Mouse (Mus musculus) olfactory bulb, adult 2 months (tissue): ENCODE measurements at regions not wholly inside any gene's neighbourhood (a gene's known extent, or its start where the extent isn't known, plus 50 kb on each side); places are given as distances from the start of the nearest gene placed in this dataset.

Experiments used
- H3K27ac ChIP-seq: fragments of 200-500 bp; 2 replicates; pipeline ENCODE4 v1.5.1; 2012; ENCODE audit warnings: low read depth, low read length; ENCODE audit not compliant: insufficient read depth
- H3K4me1 ChIP-seq: fragments of 200-500 bp; 2 replicates; pipeline ENCODE4 v1.6.1; 2012; ENCODE audit warnings: low read length; ENCODE audit not compliant: control insufficient read depth, insufficient read depth
- H3K4me3 ChIP-seq: fragments of 200-500 bp; 2 replicates; pipeline ENCODE4 v1.5.1; 2012; ENCODE audit warnings: mild to moderate bottlenecking, low read depth, low read length, moderate library complexity; ENCODE audit not compliant: insufficient read depth
- CTCF ChIP-seq: fragments of 200-500 bp; IDR thresholded peaks from 2 replicates; pipeline ENCODE4 v1.5.1; 2012; ENCODE audit warnings: low read depth, mild to moderate bottlenecking, low read length, moderate library complexity; ENCODE audit not compliant: insufficient read depth
- POLR2A ChIP-seq: fragments of 200-500 bp; IDR thresholded peaks from 2 replicates; pipeline ENCODE4 v1.6.1; 2012; ENCODE audit warnings: mild to moderate bottlenecking, low read depth, low read length, moderate library complexity; ENCODE audit not compliant: insufficient read depth
- WGBS: fragments of 180-500 bp; shearing (Covaris S2); methylation state at CpG from one replicate; pipeline ENCODE4 v1.1.7; 2018; 5-methylcytosine and 5-hydroxymethylcytosine counted together

DNA sequence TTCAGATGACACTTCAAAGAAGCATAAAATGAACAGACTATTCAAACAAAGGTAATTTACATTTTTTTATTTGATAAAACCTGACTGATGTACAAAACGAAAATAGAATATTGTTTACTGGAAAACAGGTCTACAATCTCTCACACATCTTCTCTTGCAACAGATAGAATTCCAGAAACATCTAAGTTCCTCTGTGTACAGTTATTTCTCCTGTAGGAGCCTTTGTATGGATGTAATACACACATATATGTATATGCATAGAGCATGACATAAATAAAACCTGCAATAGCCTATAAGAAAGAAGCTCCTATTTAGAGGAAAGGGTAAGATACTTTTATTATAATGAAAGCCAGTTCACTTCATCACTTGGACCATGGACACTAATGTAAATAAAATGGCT is 230.8 kb downstream of the Mef2c start:
- Histone ChIP-seq H3K4me1 (no peaks in the 10 kb centered on the region), H3K4me3 (no peak overlapping the region), H3K27ac (no peak overlapping the region)
- WGBS: 2% methylated on average over 1 of the region's 1 CpGs
- TF ChIP-seq POLR2A: no peak
- no peak for TF ChIP-seq CTCF

- Histone ChIP-seq H3K27ac (no peak overlapping the region), H3K4me3 (no peak overlapping the region), H3K4me1 (no peaks in the 10 kb centered on the region)
- 15% methylated on average over 1 of the region's 1 CpGs for WGBS
- TF ChIP-seq CTCF (no peak), POLR2A (no peak)
These were observed 231.3 kb downstream of the Mef2c start for GRCm38 (mm10) chr13:83735101-83735500.

GRCm38 (mm10) chr13:83735631-83736475 is 232.0 kb downstream of the Mef2c start:
- WGBS: 10% methylated on average over 10 of the region's 10 CpGs
- Histone ChIP-seq H3K4me1 (no peaks in the 10 kb centered on the region), H3K4me3 (no peak overlapping the region), H3K27ac (peak overlapping the region; percentile 66)
- TF ChIP-seq CTCF (no peak), POLR2A (no peak)

GRCm38 (mm10) chr13:83737031-83737825 is 233.4 kb downstream of the Mef2c start:
- 1% methylated on average over 9 of the region's 9 CpGs for WGBS
- Histone ChIP-seq H3K4me1 (no peaks in the 10 kb centered on the region), H3K4me3 (peak overlapping the region; percentile 78), H3K27ac (peak overlapping the region; percentile 100)
- no peak for TF ChIP-seq CTCF
- no peak for TF ChIP-seq POLR2A

- no peak for TF ChIP-seq CTCF
- no peak for TF ChIP-seq POLR2A
- H3K27ac ChIP-seq: peak overlapping the region; percentile 100
- H3K4me1 ChIP-seq: no peaks in the 10 kb centered on the region
- 1% methylated on average over 27 of the region's 27 CpGs for WGBS
- H3K4me3 ChIP-seq: peak overlapping the region; percentile 78
These were observed 234.1 kb downstream of the Mef2c start for GRCm38 (mm10) chr13:83737826-83738527.

DNA sequence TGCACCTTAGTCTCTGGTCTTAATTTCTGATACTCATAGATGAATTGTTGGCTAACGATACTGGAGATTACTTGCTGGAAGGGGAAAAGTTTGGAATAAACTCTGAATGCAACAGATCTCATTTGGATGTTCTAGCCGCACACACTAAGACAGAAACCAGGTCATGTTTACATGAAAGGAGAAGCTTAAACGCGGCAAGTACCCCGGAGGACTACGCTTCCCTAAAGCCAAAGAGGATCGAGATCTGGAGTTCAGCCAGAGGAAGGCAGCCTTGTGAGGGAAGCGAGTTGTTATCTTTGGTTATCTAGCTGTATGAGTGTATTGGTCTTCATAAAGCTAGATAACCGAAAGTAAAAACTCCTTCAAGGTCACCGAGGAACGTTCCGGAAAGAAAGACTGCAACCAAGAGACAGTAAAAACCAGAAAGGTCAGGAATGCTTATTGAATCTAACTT is 234.7 kb downstream of the Mef2c start:
- under 1% methylated on average over 12 of the region's 12 CpGs for WGBS
- TF ChIP-seq CTCF (no peak), POLR2A (no peak)
- H3K4me1 ChIP-seq: no peaks in the 10 kb centered on the region
- H3K4me3 ChIP-seq: peak overlapping the region; percentile 78
- H3K27ac ChIP-seq: peak overlapping the region; percentile 100

GRCm38 (mm10) chr13:83739131-83739530 is 235.3 kb downstream of the Mef2c start:
- 2% methylated on average over 3 of the region's 3 CpGs for WGBS
- peak overlapping the region; percentile 100 for H3K27ac ChIP-seq
- no peak for TF ChIP-seq CTCF
- no peak for TF ChIP-seq POLR2A
- H3K4me3 ChIP-seq: peak overlapping the region; percentile 75
- H3K4me1 ChIP-seq: no peaks in the 10 kb centered on the region

GRCm38 (mm10) chr13:83739541-83740061 is 235.8 kb downstream of the Mef2c start:
- peak overlapping the region; percentile 75 for H3K4me3 ChIP-seq
- WGBS: under 1% methylated on average over 15 of the region's 15 CpGs
- TF ChIP-seq CTCF (no peak), POLR2A (no peak)
- H3K4me1 ChIP-seq: no peaks in the 10 kb centered on the region
- peak overlapping the region; percentile 99 for H3K27ac ChIP-seq
